Mouse (Mus musculus): ENCODE data around the gene Zfp36l2. TPM values are rescaled to one million over a fixed set of nuclear protein-coding genes. Genes with fewer than 3 reads are reported as not detected.
A peak's percentile ranks its signal among the peaks of the same experiment; 100 is the strongest.

Zfp36l2 gene
- polyA plus RNA-seq, 2 experiments = 30.9 to 80.1 TPM

GRCm38 (mm10) chr17:84204962-84205361 lies 17.2 kb upstream of the Zfp36l2 start:
- no peak for ATAC-seq (ENCODE audit: low FRiP score, low read depth)
- no peak for DNase-seq (ENCODE audit: low spot score)
- H3K27ac ChIP-seq (replicated peaks; ENCODE audit: low read depth, low read length) = no peak overlapping the region
- TF ChIP-seq POLR2A (IDR thresholded peaks at IDR 0.05; ENCODE audit: borderline replicate concordance, extremely low read depth, insufficient read depth, insufficient read length) = no peak
- 73% methylated on average over 5 of the region's 5 CpGs for WGBS
- peaks cover 18% of the 10 kb centered on the region for H3K4me1 ChIP-seq (ENCODE audit: control insufficient read depth, insufficient read depth, low read length)
- peaks cover 9% of the 10 kb centered on the region; the same call in 1 of the 2 replicates for H3K36me3 ChIP-seq (ENCODE audit: control insufficient read depth, insufficient read depth, low read length)
- H3K4me2 ChIP-seq (replicated peaks; ENCODE audit: low read depth, low read length, severe bottlenecking) = no peak overlapping the region
- no peak overlapping the region for H3K9ac ChIP-seq (ENCODE audit: low read depth, low read length, severe bottlenecking)
- no peaks in the 10 kb centered on the region for H3K9me3 ChIP-seq (ENCODE audit: control insufficient read depth, low read length)
- no peaks in the 10 kb centered on the region for H3K27me3 ChIP-seq (ENCODE audit: control insufficient read depth, insufficient read depth, low read length)
- no peak overlapping the region for H3K4me3 ChIP-seq (replicated peaks; ENCODE audit: low read length)

GRCm38 (mm10) chr17:84203340-84203739 lies 15.6 kb upstream of the Zfp36l2 start:
- no peak overlapping the region for H3K4me2 ChIP-seq (replicated peaks; ENCODE audit: low read depth, low read length, severe bottlenecking)
- no peak for ATAC-seq (ENCODE audit: low FRiP score, low read depth)
- DNase-seq (ENCODE audit: low spot score) = no peak
- no peak overlapping the region for H3K4me3 ChIP-seq (replicated peaks; ENCODE audit: low read length)
- peaks cover 9% of the 10 kb centered on the region; the same call in 1 of the 2 replicates for H3K36me3 ChIP-seq (ENCODE audit: control insufficient read depth, insufficient read depth, low read length)
- no peak for TF ChIP-seq POLR2A (IDR thresholded peaks at IDR 0.05; ENCODE audit: borderline replicate concordance, extremely low read depth, insufficient read depth, insufficient read length)
- no peaks in the 10 kb centered on the region for H3K27me3 ChIP-seq (ENCODE audit: control insufficient read depth, insufficient read depth, low read length)
- H3K27ac ChIP-seq (replicated peaks; ENCODE audit: low read depth, low read length) = no peak overlapping the region
- H3K9me3 ChIP-seq (ENCODE audit: control insufficient read depth, low read length) = no peaks in the 10 kb centered on the region
- H3K4me1 ChIP-seq (ENCODE audit: control insufficient read depth, insufficient read depth, low read length) = peaks cover 18% of the 10 kb centered on the region
- WGBS = 55% methylated on average over 7 of the region's 7 CpGs
- H3K9ac ChIP-seq (ENCODE audit: low read depth, low read length, severe bottlenecking) = peak overlapping the region; percentile 21; the same call in 1 of the 2 replicates

- Histone ChIP-seq H3K4me2 (replicated peaks; ENCODE audit: low read depth, low read length, severe bottlenecking) (no peak overlapping the region), H3K9me3 (ENCODE audit: control insufficient read depth, low read length) (no peaks in the 10 kb centered on the region), H3K36me3 (ENCODE audit: control insufficient read depth, insufficient read depth, low read length) (peaks cover 5% of the 10 kb centered on the region; the same call in 1 of the 2 replicates), H3K4me1 (ENCODE audit: control insufficient read depth, insufficient read depth, low read length) (peaks cover 12% of the 10 kb centered on the region), H3K4me3 (replicated peaks; ENCODE audit: low read length) (no peak overlapping the region), H3K27ac (replicated peaks; ENCODE audit: low read depth, low read length) (no peak overlapping the region), H3K27me3 (ENCODE audit: control insufficient read depth, insufficient read depth, low read length) (no peaks in the 10 kb centered on the region), H3K9ac (ENCODE audit: low read depth, low read length, severe bottlenecking) (no peak overlapping the region)
- TF ChIP-seq POLR2A (IDR thresholded peaks at IDR 0.05; ENCODE audit: borderline replicate concordance, extremely low read depth, insufficient read depth, insufficient read length) = no peak
- ATAC-seq (ENCODE audit: low FRiP score, low read depth) (no peak), DNase-seq (ENCODE audit: low spot score) (no peak)
- WGBS = 86% methylated on average over 5 of the region's 5 CpGs
Observed at GRCm38 (mm10) chr17:84201183-84201582, 13.4 kb upstream of the Zfp36l2 start.

GRCm38 (mm10) chr17:84197912-84198344 lies 10.2 kb upstream of the Zfp36l2 start:
- no peak overlapping the region for H3K4me3 ChIP-seq (replicated peaks; ENCODE audit: low read length)
- no peak for TF ChIP-seq POLR2A (IDR thresholded peaks at IDR 0.05; ENCODE audit: borderline replicate concordance, extremely low read depth, insufficient read depth, insufficient read length)
- H3K9me3 ChIP-seq (ENCODE audit: control insufficient read depth, low read length) = no peaks in the 10 kb centered on the region
- H3K27ac ChIP-seq (replicated peaks; ENCODE audit: low read depth, low read length) = no peak overlapping the region
- H3K27me3 ChIP-seq (ENCODE audit: control insufficient read depth, insufficient read depth, low read length) = no peaks in the 10 kb centered on the region
- WGBS = 60% methylated on average over 4 of the region's 4 CpGs
- ATAC-seq (ENCODE audit: low FRiP score, low read depth) (no peak), DNase-seq (ENCODE audit: low spot score) (no peak)
- H3K4me1 ChIP-seq (ENCODE audit: control insufficient read depth, insufficient read depth, low read length) = peaks cover 11% of the 10 kb centered on the region; the same call in 1 of the 2 replicates
- peaks cover 9% of the 10 kb centered on the region; the same call in 1 of the 2 replicates for H3K36me3 ChIP-seq (ENCODE audit: control insufficient read depth, insufficient read depth, low read length)
- no peak overlapping the region for H3K9ac ChIP-seq (ENCODE audit: low read depth, low read length, severe bottlenecking)
- no peak overlapping the region for H3K4me2 ChIP-seq (replicated peaks; ENCODE audit: low read depth, low read length, severe bottlenecking)

- 0 out of 2 replicates have a peak, but pooled peaks cover 10% of the 10 kb centered on the region for H3K4me1 ChIP-seq (ENCODE audit: control insufficient read depth, insufficient read depth, low read length)
- TF ChIP-seq POLR2A (IDR thresholded peaks at IDR 0.05; ENCODE audit: borderline replicate concordance, extremely low read depth, insufficient read depth, insufficient read length) = no peak
- no peak overlapping the region for H3K27ac ChIP-seq (replicated peaks; ENCODE audit: low read depth, low read length)
- no peaks in the 10 kb centered on the region for H3K27me3 ChIP-seq (ENCODE audit: control insufficient read depth, insufficient read depth, low read length)
- no peak for DNase-seq (ENCODE audit: low spot score)
- ATAC-seq (ENCODE audit: low FRiP score, low read depth) = no peak
- no peak overlapping the region for H3K4me3 ChIP-seq (replicated peaks; ENCODE audit: low read length)
- peaks cover 16% of the 10 kb centered on the region; the same call in 1 of the 2 replicates for H3K36me3 ChIP-seq (ENCODE audit: control insufficient read depth, insufficient read depth, low read length)
- H3K4me2 ChIP-seq (replicated peaks; ENCODE audit: low read depth, low read length, severe bottlenecking) = no peak overlapping the region
- no peaks in the 10 kb centered on the region for H3K9me3 ChIP-seq (ENCODE audit: control insufficient read depth, low read length)
- H3K9ac ChIP-seq (ENCODE audit: low read depth, low read length, severe bottlenecking) = no peak overlapping the region
Observed at GRCm38 (mm10) chr17:84196329-84196728, 8.6 kb upstream of the Zfp36l2 start.

Data from limb, embryonic 14.5 days (tissue).